Mouse (Mus musculus): ENCODE measurements around the gene Tmem150b.

Tmem150b gene

GRCm38 (mm10) chr7:4659911-4660443, 65.1 kb downstream of the Tmem150b start:
- no peak for DNase-seq

DNA sequence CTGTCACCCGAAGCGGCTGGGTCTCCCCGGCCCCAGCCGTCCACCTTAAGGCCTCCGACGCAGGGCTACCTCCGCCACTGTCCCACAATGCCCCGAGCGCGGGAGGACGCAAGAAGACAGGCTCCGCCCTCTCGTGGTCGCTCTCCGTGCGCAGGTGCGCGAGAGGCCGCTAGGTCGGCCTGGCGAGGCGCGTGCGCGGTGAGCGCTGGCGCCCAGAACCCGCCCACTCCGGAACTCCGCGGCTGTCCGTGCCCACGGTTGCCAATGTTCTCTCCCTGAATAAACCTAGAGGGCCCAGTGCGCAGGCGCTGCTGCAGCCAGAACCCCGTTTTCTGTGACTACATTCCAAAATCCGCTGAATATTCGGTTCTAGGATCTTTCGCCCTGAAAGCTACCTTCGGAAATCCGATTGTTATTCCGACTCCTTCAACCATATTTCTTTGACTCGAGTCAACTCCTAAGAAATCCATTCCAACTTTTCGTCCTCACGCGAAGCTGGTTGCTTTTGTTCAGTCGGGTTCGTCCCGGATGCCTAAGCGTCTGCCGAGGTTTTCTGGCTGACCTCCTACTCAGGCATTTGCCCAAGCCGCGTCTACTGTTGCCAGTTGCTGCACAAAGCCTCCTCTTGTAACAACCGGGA, 66.0 kb downstream of the Tmem150b start, which contains the start of gene Ppp6r1:
Gene Ppp6r1, minus strand, starts transcription at position 108 of the 640 bp plus-strand sequence.
- peak; percentile 98 for DNase-seq

DNA sequence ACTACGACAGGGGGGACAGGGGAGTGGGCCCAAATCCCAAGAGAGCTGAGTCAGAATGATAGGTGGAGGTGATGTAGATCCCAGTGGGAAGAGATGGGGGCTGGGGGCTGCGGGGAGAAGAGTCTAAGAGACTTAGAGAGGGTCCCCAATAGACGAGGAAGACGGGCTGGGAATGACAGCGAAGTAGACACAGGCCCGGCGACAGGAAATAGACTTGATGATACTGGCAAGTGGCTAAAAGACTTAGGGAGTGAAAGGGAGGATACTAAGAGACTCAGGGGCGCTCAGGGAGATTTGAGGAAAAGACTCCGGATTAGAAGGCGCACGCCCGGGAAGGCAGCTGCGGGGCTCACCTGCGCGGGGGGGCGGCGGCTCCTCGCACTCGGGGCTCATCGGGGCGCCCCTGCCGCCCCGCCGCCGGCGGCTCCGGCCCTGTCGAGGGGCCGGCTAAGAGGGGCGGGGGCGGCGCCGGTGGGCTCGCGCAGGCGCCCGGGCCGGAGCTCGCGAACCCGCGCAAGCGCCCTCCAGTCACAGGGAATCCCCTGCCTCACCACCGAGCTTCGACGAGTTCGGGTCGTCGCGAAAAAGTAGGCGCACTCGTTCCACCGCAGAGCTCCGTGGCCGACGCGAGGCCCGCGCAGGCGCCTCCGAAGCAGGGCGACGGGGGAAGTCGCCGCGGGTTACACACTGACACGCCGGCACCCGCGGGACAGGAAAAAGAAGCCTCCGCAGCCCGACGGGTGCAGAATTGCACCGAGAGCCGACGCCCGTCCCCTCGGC, 66.7 kb downstream of the Tmem150b start:
- peak; percentile 15 for DNase-seq

DNA sequence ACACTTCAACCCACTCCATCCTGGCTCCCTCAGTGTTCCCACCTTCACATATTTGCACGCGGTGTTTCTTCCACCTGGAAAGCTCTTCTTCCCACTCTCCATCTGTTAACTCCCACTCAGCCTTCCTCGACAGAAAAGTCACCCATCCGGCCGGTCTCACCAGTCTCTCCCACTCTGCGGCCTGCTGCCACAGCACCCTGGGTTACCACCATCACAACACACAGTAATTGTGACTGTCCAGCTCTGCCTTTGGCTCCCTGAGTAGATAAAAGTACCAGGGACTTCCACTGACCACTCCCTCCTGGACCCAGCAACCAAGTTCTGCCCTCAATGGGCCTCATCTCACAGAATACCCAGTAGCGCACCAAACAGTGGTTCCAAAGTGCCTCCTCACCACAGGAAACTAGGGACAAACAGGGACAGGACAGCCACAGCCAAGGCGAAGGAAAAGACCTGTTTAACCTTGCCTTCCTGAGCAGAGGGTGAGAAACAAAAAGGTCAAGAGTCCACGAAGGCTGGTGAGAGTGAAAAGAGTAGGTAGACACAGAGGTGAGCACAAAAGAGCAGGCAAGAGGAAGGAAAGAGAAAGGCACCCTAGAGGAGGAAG, 67.4 kb downstream of the Tmem150b start:
- peak; percentile 35 for DNase-seq
